Mouse (Mus musculus) cortical plate, adult 2 months (tissue): ENCODE measurements around the gene Arhgdia.

Experiments
- CTCF ChIP-seq: fragments of 200-500 bp; IDR thresholded peaks from 2 replicates; pipeline ENCODE4 v1.5.1; 2011; ENCODE audit warnings: mild to moderate bottlenecking, control low read depth, low read length; ENCODE audit not compliant: insufficient read depth; ENCODE audit errors: extremely low read depth
- POLR2A ChIP-seq: fragments of 200-500 bp; IDR thresholded peaks from 2 replicates; pipeline ENCODE4 v1.6.1; 2011; ENCODE audit warnings: mild to moderate bottlenecking, low read length, control low read depth; ENCODE audit not compliant: insufficient read depth; ENCODE audit errors: extremely low read depth

GRCm38 (mm10) chr11:120555260-120555659 is 26.2 kb downstream of the Arhgdia start:
- TF ChIP-seq CTCF (no peak), POLR2A (no peak)
